Mouse (Mus musculus) liver, postnatal 0 days (tissue): ENCODE data around the gene Ctsd. TPM values are rescaled to one million over a fixed set of nuclear protein-coding genes. Genes with fewer than 3 reads are reported as not detected.

Experiments used
- ATAC-seq: fragments of 200-750 bp; cut with Nextera tagmentation; 2 replicates; pipeline ENCODE4 v1.8.0; 2017; ENCODE audit warnings: mild to moderate bottlenecking, moderate library complexity
- DNase-seq: peaks from one replicate; pipeline ENCODE4 v3.0.0-alpha.2; 2016
- H3K27ac ChIP-seq: fragments of 300-500 bp; sonication (generic); 2 replicates; pipeline ENCODE4 v1.5.1; 2014; ENCODE audit warnings: antibody characterized with exemption, moderate library complexity, mild to moderate bottlenecking, low read depth
- H3K27me3 ChIP-seq: fragments of 300-500 bp; sonication (generic); 2 replicates; pipeline ENCODE4 v1.6.1; 2014; ENCODE audit warnings: low read length, control low read depth, mixed read lengths; ENCODE audit not compliant: insufficient read depth
- H3K36me3 ChIP-seq: fragments of 300-500 bp; sonication (generic); replicated peaks from 2 replicates; pipeline ENCODE4 v1.6.1; 2014; ENCODE audit warnings: mild to moderate bottlenecking, control low read depth, low read length, moderate library complexity, mixed read lengths; ENCODE audit not compliant: insufficient read depth
- H3K4me1 ChIP-seq: fragments of 300-500 bp; sonication (generic); 2 replicates; pipeline ENCODE4 v1.6.1; 2014; ENCODE audit warnings: antibody characterized with exemption, mild to moderate bottlenecking, control low read depth; ENCODE audit not compliant: insufficient read depth
- H3K4me2 ChIP-seq: fragments of 300-500 bp; sonication (generic); 2 replicates; pipeline ENCODE4 v1.6.1; 2014; ENCODE audit warnings: low read depth, mild to moderate bottlenecking, low read length, moderate library complexity, mixed read lengths
- H3K4me3 ChIP-seq: fragments of 300-500 bp; sonication (generic); 2 replicates; pipeline ENCODE4 v1.5.1; 2014; ENCODE audit warnings: low read depth, low read length
- H3K9ac ChIP-seq: fragments of 300-500 bp; sonication (generic); replicated peaks from 2 replicates; pipeline ENCODE4 v1.6.1; 2014; ENCODE audit warnings: mild to moderate bottlenecking, moderate library complexity
- H3K9me3 ChIP-seq: fragments of 300-500 bp; sonication (generic); 2 replicates; pipeline ENCODE4 v1.6.1; 2016; ENCODE audit warnings: mild to moderate bottlenecking, control low read depth, low read length, mixed read lengths
- CTCF ChIP-seq: sonication (generic); IDR thresholded peaks from 2 replicates; pipeline ENCODE4 v1.5.1; 2016; ENCODE audit warnings: antibody characterized with exemption, low read depth
- EP300 ChIP-seq: IDR thresholded peaks from 2 replicates; pipeline ENCODE4 v1.6.1; 2016; ENCODE audit warnings: antibody characterized with exemption, low read depth, mild to moderate bottlenecking
- WGBS: fragments of 180-500 bp; shearing (Covaris S2); extraction: QIAGEN DNeasy Blood & Tissue Kit; methylation state at CpG from one replicate; pipeline ENCODE4 v1.1.7; 2014; ENCODE audit not compliant: insufficient replicate concordance; 5-methylcytosine and 5-hydroxymethylcytosine counted together
- polyA plus RNA-seq: library from polyadenylated mRNA; unstranded; fragments of >200 nt; fragmentation: Nextera tagmentation; extraction: Ambion mirVana; gene quantifications from 2 replicates; pipeline ENCODE4 v1.2.1, GENCODE M21; 2015

Gene Ctsd
- polyA plus RNA-seq, 1 experiment from 2014 or later: 324 TPM

DNA sequence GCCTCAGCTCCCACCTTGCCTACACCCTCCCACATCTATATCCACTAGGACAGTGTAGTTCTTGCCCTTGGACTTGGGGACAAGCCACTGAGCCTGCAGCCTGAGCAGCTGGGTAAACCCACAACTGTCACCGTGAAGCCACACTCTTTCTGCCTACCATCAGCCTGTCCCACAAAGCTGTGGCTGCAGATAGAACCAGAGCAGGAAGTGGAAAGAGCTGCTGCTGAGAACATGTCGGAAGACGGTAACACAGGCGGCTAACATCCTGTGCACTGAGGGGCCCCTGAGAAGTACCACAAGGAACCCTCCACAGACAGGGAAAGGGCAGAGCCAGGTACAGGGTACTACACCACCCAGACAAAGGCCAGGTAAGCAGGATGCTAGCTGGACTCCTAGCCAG is 6.7 kb downstream of the Ctsd start:
- Histone ChIP-seq H3K27me3 (no peaks in the 10 kb centered on the region), H3K4me3 (no peak overlapping the region), H3K4me2 (no peak overlapping the region), H3K36me3 (peaks cover 97% of the 10 kb centered on the region), H3K4me1 (peaks cover 40% of the 10 kb centered on the region), H3K9me3 (no peaks in the 10 kb centered on the region), H3K27ac (no peak overlapping the region), H3K9ac (no peak overlapping the region)
- DNase-seq (no peak), ATAC-seq (peak; percentile 17; the same call in 1 of the 2 replicates)
- 34% methylated on average over 4 of the region's 4 CpGs for WGBS
- TF ChIP-seq CTCF: no peak
- no peak for TF ChIP-seq EP300

DNA sequence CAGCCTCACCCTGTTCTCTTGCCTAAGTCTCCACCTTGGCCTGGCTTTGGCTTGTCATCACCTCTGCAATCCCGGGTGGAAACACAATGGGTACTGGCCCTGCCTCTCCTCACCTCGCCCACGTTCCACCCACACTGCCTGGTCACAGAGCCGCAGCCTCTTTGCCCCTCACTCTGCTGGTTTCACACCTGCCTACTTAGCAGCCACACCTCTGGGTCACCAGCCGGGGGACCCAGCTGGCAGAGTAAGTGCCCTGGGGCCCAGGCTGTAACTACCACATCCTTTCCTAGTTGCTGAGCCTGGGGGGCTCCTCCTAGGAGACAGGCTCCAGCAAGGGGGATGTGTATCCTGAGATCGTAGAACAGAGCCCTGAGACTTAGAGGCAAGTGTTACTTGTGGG is 8.7 kb downstream of the Ctsd start:
- WGBS: 83% methylated on average over 6 of the region's 6 CpGs
- TF ChIP-seq EP300: no peak
- TF ChIP-seq CTCF: no peak

DNA sequence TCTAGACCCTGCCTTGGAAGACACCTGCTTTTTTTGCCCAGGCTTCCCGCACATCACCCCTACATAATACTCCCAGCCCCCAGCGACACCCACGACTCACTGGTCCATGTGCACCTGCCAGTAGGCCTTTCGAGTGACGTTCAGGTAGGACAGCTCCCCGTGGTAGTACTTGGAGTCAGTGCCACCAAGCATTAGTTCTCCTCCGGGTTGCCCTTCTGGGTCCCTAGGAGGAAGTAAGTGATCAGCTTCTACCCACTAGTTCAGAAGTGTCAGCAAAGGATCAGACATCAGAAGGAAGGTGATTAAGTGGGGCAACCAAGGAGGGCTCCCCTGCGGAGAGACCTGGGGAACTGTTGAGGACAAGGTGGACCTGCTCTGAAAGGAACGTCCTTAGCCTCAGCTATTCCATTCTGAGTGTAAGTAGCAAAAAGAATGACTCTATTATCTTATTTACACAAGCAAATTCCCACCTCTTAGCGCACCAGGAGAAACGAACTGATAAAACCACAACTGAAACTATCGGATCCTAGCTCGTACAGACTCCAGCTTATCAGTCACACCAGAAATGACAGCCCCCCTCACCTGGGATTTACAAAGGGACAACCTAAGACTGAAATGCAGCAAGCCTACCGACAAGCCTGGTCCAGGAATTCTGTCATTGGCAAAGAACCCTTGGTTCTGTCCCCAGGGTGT is 10.5 kb downstream of the Ctsd start:
- Histone ChIP-seq H3K9me3 (no peaks in the 10 kb centered on the region), H3K4me1 (peaks cover 15% of the 10 kb centered on the region), H3K36me3 (peaks cover 73% of the 10 kb centered on the region), H3K4me2 (peak overlapping the region; percentile 55), H3K9ac (0 out of 2 replicates have a peak overlapping the region, but pooled peaks have one; percentile 38), H3K27ac (peak overlapping the region; percentile 57; the same call in 1 of the 2 replicates), H3K27me3 (peaks cover 9% of the 10 kb centered on the region; the same call in 1 of the 2 replicates), H3K4me3 (no peak overlapping the region)
- TF ChIP-seq EP300 (peak; percentile 99), CTCF (no peak)
- no peak for DNase-seq
- WGBS: 45% methylated on average over 14 of the region's 14 CpGs
- peak; percentile 58 for ATAC-seq

More for the DNA sequence above, 8.7 kb downstream of the Ctsd start:
- DNase-seq (no peak), ATAC-seq (no peak)
- Histone ChIP-seq H3K4me2 (no peak overlapping the region), H3K4me1 (peaks cover 21% of the 10 kb centered on the region), H3K9ac (no peak overlapping the region), H3K4me3 (no peak overlapping the region), H3K9me3 (no peaks in the 10 kb centered on the region), H3K27me3 (no peaks in the 10 kb centered on the region), H3K27ac (no peak overlapping the region), H3K36me3 (peaks cover 91% of the 10 kb centered on the region)

DNA sequence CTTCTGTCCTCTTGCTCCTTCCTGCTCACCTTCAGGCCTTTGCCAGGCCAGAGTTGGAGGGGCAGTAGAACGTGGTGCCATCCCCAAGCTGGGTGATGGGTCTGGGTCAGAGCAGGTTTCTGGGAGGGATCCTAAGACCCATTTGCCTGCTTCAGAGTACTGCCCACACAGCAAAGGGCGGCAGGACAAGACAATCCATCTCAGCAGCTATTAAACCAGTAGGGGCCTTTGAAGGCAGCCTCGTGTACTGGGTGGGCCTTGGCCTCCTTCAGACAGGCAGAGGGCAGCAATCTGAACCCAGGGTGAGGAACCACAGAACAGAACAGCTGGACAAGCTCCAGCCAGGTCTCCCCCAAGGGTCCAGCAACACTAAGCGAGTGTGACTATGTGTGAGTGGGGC is 11.7 kb downstream of the Ctsd start:
- TF ChIP-seq CTCF (no peak), EP300 (no peak)
- Histone ChIP-seq H3K4me3 (no peak overlapping the region), H3K4me2 (no peak overlapping the region), H3K27me3 (peaks cover 22% of the 10 kb centered on the region), H3K9me3 (no peaks in the 10 kb centered on the region), H3K4me1 (peaks cover 8% of the 10 kb centered on the region), H3K9ac (no peak overlapping the region), H3K36me3 (peaks cover 60% of the 10 kb centered on the region), H3K27ac (no peak overlapping the region)
- 84% methylated on average over 4 of the region's 4 CpGs for WGBS
- DNase-seq (no peak), ATAC-seq (no peak)

DNA sequence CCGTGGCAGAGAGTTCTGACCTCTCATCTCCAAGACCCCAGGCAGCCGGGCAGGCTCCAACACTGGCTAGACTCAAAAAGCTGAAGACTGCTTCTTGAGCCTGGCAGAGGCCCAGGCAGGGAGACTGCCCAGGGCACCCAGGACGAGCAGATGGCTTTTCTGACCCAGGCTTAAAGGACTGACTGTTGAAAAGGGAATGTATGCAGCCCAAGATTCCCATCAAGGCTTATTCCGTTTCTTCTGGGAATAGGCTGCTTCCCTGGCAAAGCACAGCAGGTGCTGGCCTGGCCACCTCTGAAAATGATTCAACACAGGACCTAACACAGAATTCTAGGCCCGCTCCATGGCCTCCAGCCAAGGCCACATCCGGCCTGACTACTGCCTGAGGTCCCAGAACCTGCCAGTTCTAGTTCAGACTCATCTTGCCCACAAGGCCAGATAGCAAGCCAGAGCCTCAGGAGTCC is 12.5 kb downstream of the Ctsd start:
- peaks cover 30% of the 10 kb centered on the region for H3K27me3 ChIP-seq
- no peak overlapping the region for H3K4me2 ChIP-seq
- H3K4me3 ChIP-seq: no peak overlapping the region
- H3K4me1 ChIP-seq: peaks cover 7% of the 10 kb centered on the region
- TF ChIP-seq EP300 (no peak), CTCF (no peak)
- H3K9ac ChIP-seq: no peak overlapping the region
- DNase-seq (no peak), ATAC-seq (no peak)
- H3K27ac ChIP-seq: no peak overlapping the region
- WGBS: 75% methylated on average over 6 of the region's 6 CpGs
- H3K9me3 ChIP-seq: no peaks in the 10 kb centered on the region
- H3K36me3 ChIP-seq: peaks cover 52% of the 10 kb centered on the region

DNA sequence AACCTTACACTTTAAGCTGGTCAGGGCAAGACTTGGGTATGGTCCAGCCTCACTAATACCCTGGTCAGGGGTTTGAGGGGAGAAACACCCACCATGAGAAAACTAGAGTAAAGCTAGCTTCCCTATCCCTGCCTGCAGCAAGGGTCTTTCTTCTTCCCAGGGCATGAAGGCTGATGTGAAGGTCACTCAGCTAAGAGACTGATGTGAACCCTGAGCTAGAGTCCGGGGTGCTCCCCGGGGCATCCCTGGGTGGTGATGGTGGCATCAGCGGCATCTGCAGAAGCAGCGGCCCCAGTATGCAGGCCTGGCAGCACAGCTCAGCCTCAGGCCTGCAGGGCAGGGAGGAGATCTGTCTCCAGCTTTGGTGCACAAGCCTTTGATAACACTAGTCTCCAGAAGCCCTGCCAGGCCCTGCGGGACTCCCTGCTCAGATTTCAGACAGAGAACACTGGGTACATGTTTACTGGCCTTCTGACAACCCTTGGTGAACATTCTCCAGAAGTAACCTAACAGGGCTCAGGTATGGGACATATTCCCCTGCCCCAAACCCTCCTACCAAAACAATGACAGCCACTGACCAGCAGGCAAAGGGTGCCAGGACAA is 13.3 kb downstream of the Ctsd start:
- Histone ChIP-seq H3K27ac (0 out of 2 replicates have a peak overlapping the region, but pooled peaks have one; percentile 16), H3K4me1 (peaks cover 7% of the 10 kb centered on the region), H3K9ac (no peak overlapping the region), H3K4me2 (no peak overlapping the region), H3K4me3 (no peak overlapping the region), H3K27me3 (peaks cover 36% of the 10 kb centered on the region), H3K36me3 (peaks cover 44% of the 10 kb centered on the region), H3K9me3 (no peaks in the 10 kb centered on the region)
- WGBS: 83% methylated on average over 5 of the region's 5 CpGs
- TF ChIP-seq EP300: no peak
- TF ChIP-seq CTCF: no peak
- ATAC-seq: no peak
- no peak for DNase-seq
